In the genomic region with DNA sequence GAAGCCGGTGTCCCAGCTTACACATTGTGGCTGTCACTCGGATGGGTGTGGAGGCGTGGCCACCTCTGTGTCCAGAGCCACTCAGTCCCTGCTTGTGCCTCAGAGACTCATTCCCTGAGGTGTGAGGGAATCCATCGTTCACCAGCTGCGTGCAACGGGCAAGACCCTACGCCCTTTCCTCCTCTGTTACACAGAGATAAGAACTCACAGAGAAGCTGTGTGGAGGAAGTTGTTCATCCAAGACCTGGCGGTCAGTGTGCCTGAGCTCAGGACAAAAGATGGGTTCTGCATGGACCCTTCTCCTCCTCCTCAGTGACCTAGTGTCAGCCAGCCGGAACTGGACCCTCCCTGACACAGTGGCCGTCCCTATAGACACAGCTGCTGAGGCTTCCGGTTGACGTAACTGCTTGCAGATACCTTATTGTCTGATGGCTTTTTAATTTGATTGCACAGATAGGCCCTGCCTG, we compare ENCODE assay signal across 7 mouse cellular contexts.
DNase-seq lines count a peak whose midpoint lies in the region; ATAC-seq lines count a peak whose summit lies in the region.

No protein-coding gene starts in this region.

- ATAC-seq in CD4-positive, CD25-positive, alpha-beta regulatory T cell, adult 4 months = peak; percentile 60
- peak; percentile 44; the same call in 1 of the 2 replicates for ATAC-seq in hindbrain, embryonic 12.5 days (ENCODE audit: low FRiP score)
- no peak for ATAC-seq in inflammation-experienced regulatory T-cells, adult 6 months

- H3K27me3 ChIP-seq in hindbrain, embryonic 12.5 days = no peaks in the 10 kb centered on the region

- no peak overlapping the region for H3K4me3 ChIP-seq in hindbrain, embryonic 12.5 days

- peaks cover 29% of the 10 kb centered on the region for H3K4me1 ChIP-seq in hindbrain, embryonic 12.5 days

- 36% methylated on average over 12 of the region's 12 CpGs for WGBS in hindbrain, embryonic 12.5 days

- no peaks in the 10 kb centered on the region for H3K36me3 ChIP-seq in hindbrain, embryonic 12.5 days

- no peak overlapping the region for H3K4me2 ChIP-seq in hindbrain, embryonic 12.5 days (replicated peaks)

- DNase-seq in MEL-GATA-1-ER (ENCODE audit: extremely low read depth, low read depth) = peak; percentile 60
- DNase-seq in lung, postnatal 14 days = peak; percentile 12
- no peak for DNase-seq in left cerebral cortex, adult 8-10 months (ENCODE audit: low spot score in 2 of 2)
- no peak for DNase-seq in layer of hippocampus, adult 8-10 months (ENCODE audit: low spot score in 2 of 2)

- H3K9me3 ChIP-seq in hindbrain, embryonic 12.5 days (replicated peaks) = no peaks in the 10 kb centered on the region

- peak overlapping the region; percentile 30; the same call in 1 of the 2 replicates for H3K27ac ChIP-seq in hindbrain, embryonic 12.5 days

- peak overlapping the region; percentile 18; the same call in 1 of the 2 replicates for H3K9ac ChIP-seq in hindbrain, embryonic 12.5 days

Comparison
In these comparisons a context has a peak if more than half of its experiments do, and no peak if none do; other contexts are left out.
1. DNase-seq: peak in MEL-GATA-1-ER (single experiment) and lung, postnatal 14 days (single experiment); none in left cerebral cortex, adult 8-10 months (0 of 2) and layer of hippocampus, adult 8-10 months (0 of 2).